Mouse (Mus musculus) frontal cortex, adult 2 months (tissue): ENCODE measurements at regions not wholly inside any gene's neighbourhood (a gene's known extent, or its start where the extent isn't known, plus 50 kb on each side); places are given as distances from the start of the nearest gene placed in this dataset.
"Not testable (repeated sequence)": the region's sequence is repeated elsewhere in the genome, so short reads cannot be mapped to it uniquely, and the experiment has no call there.

Source experiments
- DNase-seq, 2 experiments: peaks; one replicate each; pipeline ENCODE4 v3.0.0; 2022; ENCODE audit warnings: low spot score in 1 of 2; ENCODE audit errors: extremely low spot score in 1 of 2

DNA sequence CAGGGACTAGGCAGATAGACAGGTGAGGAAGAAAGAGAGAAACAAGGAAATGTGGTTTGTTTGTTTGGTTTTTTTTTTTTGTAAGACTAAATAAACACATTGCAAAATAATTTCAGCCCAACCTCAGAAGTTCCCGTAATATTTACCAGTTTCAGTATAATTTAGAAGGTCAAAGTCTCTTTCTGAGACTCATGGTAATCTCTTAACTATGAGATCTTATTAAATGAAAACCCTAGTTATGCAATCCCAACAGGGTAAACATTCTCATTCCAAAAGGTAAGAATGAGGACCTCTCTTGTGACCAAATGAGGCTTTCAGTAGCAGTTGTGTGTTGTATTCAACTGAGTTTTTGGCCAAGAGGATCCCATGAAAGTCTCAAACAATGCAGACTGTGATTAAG is 524.7 kb upstream of the Kif18a start:
- DNase-seq, result no peak

- no peak for DNase-seq
Observed at GRCm38 (mm10) chr2:108756251-108756650, 524.3 kb upstream of the Kif18a start.

DNA sequence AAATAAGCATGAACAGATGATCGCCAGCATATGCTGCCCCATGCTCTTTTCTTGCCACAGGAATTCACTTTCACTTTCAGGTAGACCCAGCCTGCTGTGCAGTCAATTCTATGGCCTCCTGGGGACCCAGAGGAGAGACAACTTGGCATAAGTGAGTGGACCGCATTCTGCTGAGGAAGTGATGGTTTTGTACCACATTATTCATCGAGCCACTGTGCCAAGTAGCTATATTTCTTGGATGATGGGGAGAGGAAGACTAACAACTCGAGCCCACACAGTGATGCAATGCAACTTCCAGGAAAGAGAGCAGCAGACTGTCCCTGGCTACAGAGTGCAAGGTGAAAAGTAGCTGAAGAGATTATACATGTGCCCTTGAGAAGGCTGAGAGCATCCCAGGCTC is 515.8 kb upstream of the Kif18a start:
- peak in 1 of 2 experiments; percentile 19 for DNase-seq

GRCm38 (mm10) chr2:108766461-108766860 is 514.1 kb upstream of the Kif18a start:
- DNase-seq, result no peak

GRCm38 (mm10) chr2:108770383-108770782 is 510.2 kb upstream of the Kif18a start:
- no peak for DNase-seq

DNA sequence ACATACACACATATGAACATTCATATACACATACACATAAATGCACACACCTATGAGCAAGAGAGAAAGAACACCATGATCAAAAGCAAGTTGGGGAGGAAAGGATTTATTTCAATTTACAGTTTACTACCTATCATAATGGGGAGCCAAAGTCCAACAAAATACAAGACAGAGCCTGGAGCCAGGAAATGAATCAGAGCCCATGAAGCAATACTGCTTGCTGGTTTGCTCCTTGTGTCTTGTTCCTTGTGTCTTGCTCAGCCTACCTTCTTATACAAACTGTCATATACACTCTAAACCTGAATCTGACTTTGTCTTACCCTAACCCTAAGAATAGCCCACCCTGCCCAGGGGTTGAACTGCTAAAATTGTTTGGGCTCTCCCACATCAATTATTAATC is 497.1 kb upstream of the Kif18a start:
- DNase-seq, result no peak

- DNase-seq, result peak in 1 of 2 experiments; percentile 23
Observed at GRCm38 (mm10) chr2:108785161-108785957, 495.2 kb upstream of the Kif18a start.

GRCm38 (mm10) chr2:108789166-108789565 is 491.4 kb upstream of the Kif18a start:
- peak; percentile 58 to 71 for DNase-seq

DNA sequence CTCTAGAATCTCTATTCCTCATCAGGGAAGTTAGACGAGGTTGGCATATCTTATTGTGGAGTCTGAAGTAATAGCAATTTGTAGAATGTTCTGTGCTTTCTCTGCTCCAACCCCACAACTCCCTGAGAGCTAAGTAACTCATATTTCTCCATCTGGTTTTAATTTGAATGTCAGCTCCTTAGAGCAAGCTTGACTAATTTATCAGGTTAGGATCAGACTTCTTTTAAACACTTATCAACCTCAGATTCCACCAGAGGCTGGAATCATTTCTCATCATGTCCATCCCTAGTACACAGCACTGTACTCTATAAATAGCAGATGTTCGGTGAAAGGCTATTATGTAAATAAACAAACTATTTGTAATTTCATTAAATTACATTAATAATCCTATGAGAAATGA is 485.4 kb upstream of the Kif18a start:
- no peak for DNase-seq

DNA sequence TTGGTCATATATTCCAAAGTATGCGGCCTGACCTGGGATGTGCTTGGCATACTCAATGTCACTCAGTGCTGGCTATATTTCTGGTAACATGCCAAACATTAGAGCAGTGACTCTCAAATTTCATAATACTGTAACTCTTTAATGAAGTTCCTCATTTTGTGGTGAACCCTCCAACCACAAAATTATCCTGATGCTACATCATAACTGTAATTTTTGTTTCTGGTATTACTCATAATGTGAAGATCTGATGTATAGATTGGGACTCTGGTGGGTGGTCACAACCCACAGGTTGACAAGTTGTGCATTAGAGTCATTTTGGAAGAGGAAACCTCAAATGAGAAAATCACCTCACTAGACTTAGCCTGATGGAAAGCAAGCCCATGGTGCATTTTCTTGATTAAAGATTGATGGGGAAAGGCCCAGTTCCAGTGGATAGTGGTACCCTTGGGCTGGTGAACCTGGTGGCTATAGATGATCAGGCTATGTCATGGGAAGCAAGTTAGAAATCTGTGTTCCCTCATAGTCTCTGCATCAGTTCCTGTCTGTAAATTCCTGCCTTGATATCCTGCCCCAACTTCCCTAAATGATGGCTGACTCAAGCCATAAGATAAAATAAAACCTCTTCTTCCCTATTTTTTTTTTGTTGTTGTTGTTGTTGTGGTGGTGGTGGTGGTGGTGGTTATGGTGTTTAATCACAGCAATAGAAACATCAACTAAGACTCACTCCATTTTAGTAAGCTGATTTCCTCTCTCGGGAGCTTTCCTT is 483.5 kb upstream of the Kif18a start:
- no peak for DNase-seq

DNA sequence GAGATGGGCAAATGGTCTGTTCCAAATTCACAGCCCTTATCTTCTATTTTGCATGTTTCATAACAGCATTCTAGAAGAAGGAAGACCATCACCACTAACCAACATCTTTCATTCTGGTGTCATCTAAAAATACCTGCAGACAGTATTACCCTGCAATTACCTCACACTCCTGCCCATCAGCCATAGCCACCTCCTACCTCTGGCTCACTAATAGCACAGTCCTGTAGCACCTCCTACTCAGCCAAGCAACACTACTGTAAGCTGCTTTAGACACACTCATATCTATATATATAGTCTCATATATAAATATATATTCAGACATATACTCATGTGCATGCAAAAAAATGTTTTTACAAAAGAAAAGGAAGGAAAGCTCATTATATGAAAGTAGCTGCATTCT is 468.2 kb upstream of the Kif18a start:
- DNase-seq, result peak in 1 of 2 experiments; percentile 53

- peak; percentile 11 to 46 for DNase-seq
Observed at GRCm38 (mm10) chr2:108813040-108813566, 467.4 kb upstream of the Kif18a start.

DNA sequence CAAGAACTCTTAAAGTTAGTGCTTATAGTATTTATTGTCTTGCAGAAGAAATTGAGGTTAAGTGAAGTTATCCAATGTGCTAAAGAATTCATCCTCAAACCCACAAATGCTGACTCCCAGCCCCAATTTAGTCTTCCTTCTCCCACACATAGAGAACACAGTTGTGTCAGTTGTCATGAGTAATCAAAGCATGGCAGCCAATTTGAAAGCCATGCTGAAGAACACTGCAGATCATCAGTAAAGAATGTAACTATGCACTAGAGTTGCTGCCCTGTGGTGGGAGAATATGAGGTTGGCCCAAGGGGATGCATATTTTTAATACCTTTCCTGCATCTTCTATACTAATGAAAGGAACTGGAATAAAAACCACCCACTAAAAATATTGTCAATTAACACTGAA is 464.0 kb upstream of the Kif18a start:
- no peak for DNase-seq

DNA sequence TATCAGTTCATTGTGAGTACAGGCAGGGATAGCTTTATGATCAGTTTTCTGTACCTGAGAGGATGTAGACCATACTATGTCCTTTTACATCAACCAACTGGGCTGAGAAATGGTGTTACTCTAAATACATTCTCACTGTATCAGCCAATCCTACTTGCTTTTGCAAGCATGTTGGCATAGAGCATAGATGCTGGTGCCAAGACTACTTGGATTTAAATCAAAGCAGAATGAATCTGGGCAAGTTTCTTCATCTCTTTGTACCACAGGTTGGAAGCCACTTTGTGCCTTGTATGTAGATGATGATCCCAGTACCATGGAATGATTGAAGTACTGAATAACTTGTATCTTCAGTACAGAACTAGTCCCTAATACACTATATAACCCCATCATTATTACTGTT is 456.5 kb upstream of the Kif18a start:
- DNase-seq, result no peak

GRCm38 (mm10) chr2:108825981-108826380 is 454.6 kb upstream of the Kif18a start:
- peak; percentile 49 to 72 for DNase-seq

GRCm38 (mm10) chr2:108827106-108827838 is 453.3 kb upstream of the Kif18a start:
- DNase-seq, result no peak

DNA sequence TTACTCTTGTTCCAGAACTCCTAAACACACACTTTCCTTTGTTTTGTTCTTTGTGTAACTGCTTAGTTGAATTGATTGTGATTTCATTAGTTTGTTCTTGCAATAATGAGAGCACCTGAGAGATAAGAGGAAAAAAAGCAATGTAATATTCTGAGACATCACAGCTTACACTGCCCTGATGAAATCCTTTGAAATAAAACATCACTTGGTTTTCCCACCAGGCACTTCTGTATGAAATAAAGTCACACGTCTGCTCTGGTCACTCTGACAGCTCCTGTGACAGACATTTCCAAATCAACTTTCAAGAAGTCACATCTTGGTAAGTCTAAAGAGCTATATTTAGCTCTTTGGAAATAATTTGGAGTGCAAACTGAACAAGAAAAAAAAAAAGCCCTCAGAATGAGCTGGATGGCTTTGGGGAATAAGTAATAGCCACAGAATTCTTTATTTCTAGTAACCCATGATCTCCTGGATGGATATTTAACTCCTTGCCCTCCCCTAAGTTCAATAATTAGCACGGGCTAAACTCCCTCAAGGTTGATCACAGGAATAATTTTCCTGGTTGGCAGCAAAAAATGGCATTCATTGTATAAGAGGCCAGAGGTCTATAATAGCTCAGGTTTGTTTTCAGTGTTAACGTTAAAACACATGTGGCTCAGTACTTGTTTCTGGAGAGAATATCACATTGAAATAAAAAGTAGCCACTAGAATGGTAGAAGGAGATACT is 452.4 kb upstream of the Kif18a start:
- no peak for DNase-seq

DNA sequence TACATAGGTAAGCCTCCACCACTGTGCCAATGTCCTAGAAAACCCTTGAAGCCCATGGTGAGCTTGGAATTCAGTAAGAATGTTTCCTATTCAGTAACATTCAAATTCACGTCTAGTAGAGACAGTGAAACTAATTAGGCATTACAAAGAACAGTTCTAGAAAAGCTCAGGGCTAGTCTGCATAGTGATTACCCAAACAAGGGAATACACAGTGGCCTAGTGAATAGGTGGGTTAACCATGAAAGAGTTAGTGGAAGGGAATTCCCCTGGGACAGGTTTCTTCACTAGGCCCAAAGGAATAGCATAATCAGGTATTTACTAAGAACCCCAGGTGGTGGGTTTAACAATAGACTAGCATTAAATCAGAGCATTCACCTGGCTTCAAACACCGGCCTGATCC is 436.7 kb upstream of the Kif18a start:
- DNase-seq, result not testable (repeated sequence)

GRCm38 (mm10) chr2:108848051-108848450 is 432.5 kb upstream of the Kif18a start:
- DNase-seq, result no peak

- DNase-seq, result peak in 1 of 2 experiments; percentile 4
Observed at GRCm38 (mm10) chr2:108854399-108854798, 426.1 kb upstream of the Kif18a start.
